In genomic region chr1:25079395-25079794, GRCm38 (mm10) we compare ENCODE assay signal across 35 mouse cellular contexts.
"Had no signal": no experiment of that assay in that cellular context is flagged by ENCODE, and none has a peak within 500 bp of the region (broad histone marks: within the 10 kb centered on the region; RNA-seq: fewer than 3 reads in every experiment).

No protein-coding gene starts in this region.

- H3K4me2 ChIP-seq: heart, embryonic 11.5 days; heart, embryonic 12.5 days; heart, embryonic 13.5 days; heart, embryonic 15.5 days; hindbrain, embryonic 12.5 days; hindbrain, embryonic 13.5 days; hindbrain, embryonic 14.5 days; hindbrain, embryonic 15.5 days; intestine, embryonic 15.5 days; kidney, embryonic 15.5 days had no signal

- H3K27me3 ChIP-seq: heart, embryonic 12.5 days; heart, embryonic 13.5 days; heart, embryonic 15.5 days; hindbrain, embryonic 12.5 days; hindbrain, embryonic 13.5 days; hindbrain, embryonic 15.5 days; intestine, embryonic 15.5 days; kidney, embryonic 15.5 days had no signal

- ATAC-seq: hindbrain, embryonic 16.5 days; inflammation-experienced regulatory T-cells, adult 6 months; intestine, embryonic 15.5 days; intestine, embryonic 16.5 days; intestine, postnatal 0 days had no signal

- DNase-seq: heart, postnatal 10 days; heart, postnatal 14 days; heart, postnatal 36 days; heart, postnatal 4 days; kidney, adult 11 months; kidney, adult 18-20 months; kidney, adult 2 months; kidney, adult 8-10 months; kidney, adult 9 months; kidney, postnatal 10 days; kidney, postnatal 14 days; kidney, postnatal 25 days; kidney, postnatal 36 days; kidney, postnatal 4 days; layer of hippocampus, adult 9-11 months; layer of hippocampus, postnatal 36 days had no signal

- H3K4me3 ChIP-seq: heart, embryonic 12.5 days; heart, embryonic 13.5 days; heart, embryonic 15.5 days; hindbrain, embryonic 10.5 days; hindbrain, embryonic 12.5 days; hindbrain, embryonic 13.5 days; hindbrain, embryonic 15.5 days; intestine, embryonic 15.5 days; kidney, embryonic 15.5 days; layer of hippocampus, adult 2 months; left cerebral cortex, adult 2 months had no signal

- H3K9me3 ChIP-seq: heart, embryonic 12.5 days; heart, embryonic 13.5 days; heart, embryonic 15.5 days; hindbrain, embryonic 10.5 days; hindbrain, embryonic 12.5 days; hindbrain, embryonic 13.5 days; hindbrain, embryonic 15.5 days; intestine, embryonic 15.5 days; kidney, embryonic 15.5 days had no signal

- H3K4me1 ChIP-seq: heart, embryonic 12.5 days; heart, embryonic 13.5 days; heart, embryonic 15.5 days; hindbrain, embryonic 10.5 days; hindbrain, embryonic 12.5 days; hindbrain, embryonic 13.5 days; intestine, embryonic 15.5 days; kidney, embryonic 15.5 days had no signal

- H3K27ac ChIP-seq: heart, embryonic 13.5 days; heart, embryonic 15.5 days; hindbrain, embryonic 10.5 days; hindbrain, embryonic 12.5 days; hindbrain, embryonic 13.5 days; hindbrain, embryonic 14.5 days; hindbrain, embryonic 15.5 days; hindbrain, postnatal 0 days; intestine, embryonic 15.5 days; kidney, embryonic 15.5 days; kidney, postnatal 0 days; layer of hippocampus, adult 2 months; left cerebral cortex, adult 2 months had no signal

- H3K9ac ChIP-seq: heart, embryonic 12.5 days; heart, embryonic 13.5 days; heart, embryonic 15.5 days; hindbrain, embryonic 12.5 days; hindbrain, embryonic 13.5 days; hindbrain, embryonic 14.5 days; hindbrain, embryonic 15.5 days; intestine, embryonic 15.5 days; kidney, embryonic 15.5 days had no signal

- H3K36me3 ChIP-seq: heart, embryonic 12.5 days; heart, embryonic 13.5 days; heart, embryonic 15.5 days; hindbrain, embryonic 10.5 days; hindbrain, embryonic 12.5 days; hindbrain, embryonic 13.5 days; hindbrain, embryonic 15.5 days; intestine, embryonic 15.5 days; kidney, embryonic 15.5 days had no signal
